Mouse (Mus musculus) left cerebral cortex, postnatal 10 days (tissue): ENCODE data around the gene Galnt2. TPM values are rescaled to one million over a fixed set of nuclear protein-coding genes. Genes with fewer than 3 reads are reported as not detected.

Experiments used
- DNase-seq, 2 experiments: peaks; one replicate each; pipeline ENCODE4 v3.0.0; 2021 to 2022; ENCODE audit warnings: low spot score in 2 of 2, mixed read lengths in 1 of 2; ENCODE audit errors: extremely low spot score in 1 of 2
- intact Hi-C: fragments of 180-260 bp; cut with DNase I; formaldehyde crosslinking; loops from one replicate; pipeline ENCODE4 v1.15.1; 2025
- total RNA-seq, 2 experiments: library from RNA; stranded (reverse); gene quantifications; 2 replicates each; pipeline ENCODE4 v1.2.3; 2021

The Galnt2 gene
- total RNA-seq, 2 experiments from 2014 or later: 86.0 to 91.2 TPM

DNA sequence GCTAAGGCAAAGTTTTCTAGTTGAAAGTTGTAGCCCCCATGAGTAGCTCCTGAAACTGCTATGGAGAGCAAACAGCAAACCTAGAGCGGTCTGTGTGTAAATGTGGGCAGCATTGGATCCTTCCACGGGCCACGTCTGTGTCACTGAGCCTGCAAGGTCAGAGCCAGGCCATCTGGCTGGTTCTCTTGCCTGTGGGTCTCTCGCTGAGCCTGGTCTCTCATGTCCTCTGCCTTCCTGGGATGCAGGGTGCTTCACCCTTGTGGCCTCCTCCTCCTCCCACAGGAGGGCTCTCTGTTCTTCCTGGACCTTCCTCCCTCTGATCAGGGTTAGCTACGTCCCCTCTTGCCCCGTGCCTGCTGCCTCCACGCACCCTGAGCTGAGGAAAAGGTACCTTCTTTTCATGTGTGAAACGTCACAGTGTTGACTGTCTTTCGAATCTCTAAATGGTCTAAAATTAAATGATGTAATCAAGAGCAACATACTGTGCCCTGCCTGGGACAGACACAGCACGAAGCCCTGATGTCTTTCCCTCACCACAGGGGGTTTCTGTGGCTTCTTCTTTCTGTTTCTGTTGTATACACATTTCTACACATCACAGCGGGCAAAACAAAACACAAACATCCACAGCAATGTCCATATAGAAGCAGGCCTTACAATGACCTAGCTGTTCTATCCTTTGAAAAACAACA is 52.6 kb downstream of the Galnt2 start:
- intact Hi-C loops: no loop called here
- no peak for DNase-seq

DNA sequence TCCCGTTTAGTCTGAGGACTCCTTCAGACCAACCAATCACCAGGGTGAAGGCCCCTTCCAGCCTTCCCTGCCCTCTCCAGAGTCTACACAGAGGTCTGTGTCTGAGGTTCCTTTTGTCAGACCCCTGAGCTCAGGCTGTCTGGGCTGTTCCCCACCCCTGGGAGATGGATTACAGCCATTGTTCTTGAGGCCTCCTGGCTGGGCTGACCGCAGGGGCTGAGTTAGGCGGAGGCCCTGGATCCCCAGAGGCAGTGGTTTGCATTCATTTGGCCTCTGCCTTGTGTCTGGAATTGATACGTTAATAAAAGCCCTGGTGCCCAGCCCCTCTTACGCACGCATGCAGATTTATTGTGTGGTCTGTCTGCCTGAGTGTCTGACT is 53.1 kb downstream of the Galnt2 start:
- no peak for DNase-seq
- intact Hi-C loops: no loop called here

DNA sequence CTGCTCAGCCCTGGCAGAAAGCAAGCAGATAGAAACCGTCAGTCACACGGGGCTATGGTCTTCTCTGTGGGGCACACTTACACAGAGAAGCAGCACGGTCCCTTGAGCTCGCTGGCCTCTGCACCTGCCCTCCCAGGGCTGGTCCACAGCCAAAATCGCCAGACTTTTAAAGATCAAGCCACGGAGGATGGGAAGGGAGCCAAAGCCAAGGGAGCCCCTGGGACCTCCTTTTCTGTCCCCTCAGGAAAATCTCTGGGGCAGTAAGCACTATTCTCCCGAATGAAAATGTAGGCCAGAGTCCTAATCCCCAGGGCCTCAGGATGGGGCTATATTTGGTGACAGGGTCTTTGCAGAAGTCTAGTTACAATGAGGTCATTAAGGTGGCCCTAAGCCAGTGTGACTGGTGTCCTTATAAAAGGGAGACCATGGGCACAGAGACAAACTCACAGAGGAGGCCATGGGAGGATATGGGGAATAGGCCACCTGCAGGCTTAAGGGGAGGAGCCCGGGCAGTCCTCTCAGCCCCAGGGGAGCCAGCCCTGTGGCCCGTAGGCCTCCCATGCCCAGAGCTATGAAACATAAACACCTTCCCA is 53.9 kb downstream of the Galnt2 start:
- intact Hi-C loops: loop anchor here (5.0 kb wide), 1 partner anchor 53 kb away; the partner anchor contains the start of gene Galnt2
- peak in 1 of 2 experiments; percentile 72 for DNase-seq

DNA sequence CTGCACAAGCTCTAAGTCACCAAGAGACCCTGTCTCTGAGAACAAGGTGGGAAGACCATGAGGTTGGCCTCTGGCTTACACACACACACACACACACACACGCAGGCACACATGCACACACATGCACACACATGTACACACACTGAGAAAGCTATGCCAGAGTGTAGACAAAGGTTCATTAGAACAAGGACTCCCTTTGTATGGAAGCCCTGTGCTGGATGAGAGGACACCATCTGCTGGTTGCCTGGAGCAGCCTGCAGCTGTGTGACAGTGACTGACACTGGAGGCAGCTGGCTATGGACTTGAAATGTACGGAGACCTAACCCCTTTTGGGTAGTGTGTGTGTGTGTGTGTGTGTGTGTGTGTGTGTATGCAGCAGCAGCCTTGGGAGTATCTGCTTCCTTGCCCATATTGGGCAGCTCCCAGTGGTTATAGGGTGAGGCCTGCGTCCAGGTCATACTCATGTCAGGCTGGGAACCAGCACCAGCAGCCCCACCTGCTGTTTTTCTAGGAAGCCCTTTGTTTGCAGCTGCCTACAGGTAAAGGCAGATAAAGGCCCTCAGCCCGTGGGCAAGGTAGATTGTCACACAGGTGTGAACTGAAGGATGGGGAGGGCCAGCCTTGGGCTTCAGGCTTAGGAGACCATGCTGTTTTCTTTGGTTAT is 55.4 kb downstream of the Galnt2 start:
- DNase-seq: no peak
- intact Hi-C loops: loop anchor here (5.0 kb wide), 1 partner anchor 54 kb away; the partner anchor contains the start of gene Galnt2

DNA sequence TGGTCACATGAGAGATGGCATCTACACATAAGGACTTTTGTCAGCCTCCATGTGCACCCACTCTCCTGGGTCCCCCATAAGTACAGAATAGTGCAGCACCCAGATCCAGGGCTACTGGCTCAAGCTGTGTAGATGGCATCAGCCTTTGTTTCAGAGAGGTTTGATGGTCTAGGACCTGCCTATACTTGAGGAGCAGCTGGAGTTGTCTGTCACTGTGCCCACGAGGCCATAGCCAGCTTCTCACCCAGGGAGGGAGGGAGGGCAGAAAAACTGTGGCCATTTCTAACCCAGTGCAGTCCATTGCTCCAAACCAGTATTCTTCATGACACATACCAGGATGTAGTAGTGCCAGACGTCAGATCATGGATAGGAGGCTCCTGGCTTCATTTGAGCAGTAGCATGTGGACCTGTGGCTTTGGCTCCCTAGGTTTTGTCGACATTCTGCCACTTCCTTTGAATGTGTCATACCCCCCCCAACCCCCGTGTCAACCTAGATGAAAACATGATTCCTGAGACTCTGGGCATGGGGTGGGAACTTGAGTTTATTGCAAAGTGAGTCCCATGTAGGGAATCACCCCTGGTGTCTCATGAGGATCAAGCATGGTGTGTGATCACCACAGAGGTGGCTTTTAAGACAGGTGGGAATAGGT is 57.1 kb downstream of the Galnt2 start:
- intact Hi-C loops: loop anchor here (5.0 kb wide), 1 partner anchor 56 kb away; the partner anchor contains the start of gene Galnt2
- DNase-seq: no peak

DNA sequence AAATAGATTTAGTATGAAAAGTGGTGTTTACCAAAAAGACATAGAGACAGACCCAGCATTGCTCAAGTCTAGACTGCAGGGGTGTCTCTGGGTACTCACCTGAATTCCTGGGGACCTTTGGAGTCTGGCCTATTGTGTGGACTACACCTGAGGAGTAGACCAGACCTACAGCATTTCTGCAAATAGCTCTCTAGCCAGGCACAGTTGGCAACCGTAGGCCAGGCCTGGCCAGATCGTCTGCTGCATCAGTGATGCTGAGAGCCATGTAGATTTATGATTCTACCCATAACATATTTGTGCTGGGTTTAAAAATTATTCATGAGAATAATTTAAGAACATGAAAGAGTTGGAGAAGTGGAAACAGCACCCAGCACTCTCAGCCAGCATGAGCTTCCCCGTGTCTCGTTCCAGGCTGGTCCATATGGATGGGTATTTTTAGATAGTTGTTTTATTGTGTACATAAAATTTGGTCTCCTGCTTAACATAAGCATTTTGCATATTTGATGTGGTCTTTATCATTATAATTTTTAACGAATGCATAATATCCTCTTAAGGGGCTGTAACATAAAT is 58.4 kb downstream of the Galnt2 start:
- intact Hi-C loops: loop anchor here (5.0 kb wide), 1 partner anchor 57 kb away; the partner anchor contains the start of gene Galnt2
- no peak for DNase-seq

DNA sequence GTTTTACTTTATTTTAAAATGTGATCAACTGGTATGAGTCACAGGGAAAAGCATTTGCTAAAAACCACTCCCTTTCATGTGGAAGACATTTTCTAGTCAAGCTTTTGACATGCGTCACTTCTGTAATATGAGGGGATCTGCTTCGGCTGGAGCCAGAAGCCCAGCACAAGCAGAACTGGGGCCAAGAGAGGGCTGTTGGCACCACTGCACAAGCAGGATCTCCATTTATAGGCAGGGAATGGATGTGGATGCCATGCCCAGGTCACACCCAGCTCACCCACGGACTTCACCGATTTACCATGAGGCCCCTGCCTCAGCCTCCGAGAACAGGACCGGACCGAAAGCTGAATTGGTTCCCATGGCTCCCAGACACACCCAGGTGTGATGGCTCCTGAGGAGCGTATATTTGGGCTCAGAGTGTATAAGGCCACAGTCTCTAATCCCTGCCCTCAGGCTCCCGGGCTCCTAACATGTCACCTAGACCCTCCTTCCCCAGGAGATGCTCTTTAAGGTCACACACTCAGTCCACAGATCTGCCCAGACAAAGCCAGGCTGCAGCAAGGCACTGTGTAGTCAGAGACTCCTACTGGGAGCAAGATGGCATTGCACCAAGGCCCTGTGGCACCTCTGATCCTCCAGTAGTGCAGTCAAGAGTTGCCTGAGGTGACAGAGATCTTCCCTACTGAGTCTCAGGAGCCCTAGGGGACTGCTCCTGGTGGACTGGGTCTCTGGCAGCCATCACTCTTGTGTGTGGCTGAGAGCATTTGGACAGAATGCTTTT is 59.9 kb downstream of the Galnt2 start:
- no peak for DNase-seq
- intact Hi-C loops: no loop called here

DNA sequence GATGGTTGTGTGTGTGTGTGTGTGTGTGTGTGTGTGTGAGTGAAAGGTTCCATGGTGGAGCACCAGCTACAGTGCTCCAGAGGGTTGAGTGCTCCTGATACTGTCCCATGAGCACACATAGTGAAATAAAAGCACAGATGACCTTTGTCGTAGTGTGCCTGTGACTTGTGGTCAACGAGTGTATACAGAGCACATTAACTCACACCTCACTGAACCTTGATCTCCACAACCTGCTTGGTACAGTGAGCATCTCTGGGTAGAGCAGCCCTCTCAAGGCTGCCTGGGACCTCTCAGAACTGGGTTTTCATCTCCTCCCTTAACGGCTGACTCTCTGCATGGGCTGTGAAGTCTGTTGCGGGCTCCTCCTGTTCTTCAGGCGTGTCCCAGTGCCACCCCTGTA is 60.5 kb downstream of the Galnt2 start:
- DNase-seq: no peak
- intact Hi-C loops: no loop called here

DNA sequence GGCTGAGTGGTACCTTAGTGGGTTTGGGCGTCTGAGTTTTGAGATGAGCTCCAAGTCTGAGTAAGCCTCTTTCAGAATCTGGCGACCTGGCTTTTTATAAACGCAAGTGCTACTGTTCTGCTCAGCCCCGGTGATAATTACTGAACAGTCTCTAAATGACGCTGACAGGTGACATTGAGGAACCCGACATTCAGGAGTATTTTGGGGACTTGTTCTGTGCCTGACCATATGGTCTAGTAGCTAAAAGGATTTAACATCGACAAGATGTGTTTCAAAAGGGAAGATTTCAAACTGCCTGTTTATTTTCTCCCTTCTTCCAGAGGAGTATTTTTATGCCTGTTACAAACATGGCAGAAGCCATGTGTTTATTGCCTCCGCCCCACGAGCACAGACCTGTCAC is 61.8 kb downstream of the Galnt2 start:
- no peak for DNase-seq
- intact Hi-C loops: no loop called here

DNA sequence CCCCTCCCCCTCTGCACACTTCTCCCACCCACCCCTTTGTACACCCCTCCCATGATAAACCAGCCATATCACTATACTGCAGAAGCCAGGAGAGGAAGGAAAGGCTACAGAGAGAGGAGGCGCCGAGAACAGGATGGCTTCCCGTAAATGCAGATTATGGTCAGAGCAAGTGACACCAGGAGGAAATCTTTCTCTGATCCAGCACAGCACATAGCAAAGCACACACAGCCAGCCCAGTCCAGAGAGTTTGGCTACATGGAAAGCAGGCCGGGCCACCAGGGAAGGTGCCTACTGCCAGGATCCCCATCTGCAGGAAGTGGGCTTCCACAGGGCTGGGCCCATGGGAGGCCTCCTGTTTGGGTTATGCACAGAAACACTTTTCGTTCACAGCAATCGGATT is 63.2 kb downstream of the Galnt2 start:
- DNase-seq: no peak
- intact Hi-C loops: no loop called here

DNA sequence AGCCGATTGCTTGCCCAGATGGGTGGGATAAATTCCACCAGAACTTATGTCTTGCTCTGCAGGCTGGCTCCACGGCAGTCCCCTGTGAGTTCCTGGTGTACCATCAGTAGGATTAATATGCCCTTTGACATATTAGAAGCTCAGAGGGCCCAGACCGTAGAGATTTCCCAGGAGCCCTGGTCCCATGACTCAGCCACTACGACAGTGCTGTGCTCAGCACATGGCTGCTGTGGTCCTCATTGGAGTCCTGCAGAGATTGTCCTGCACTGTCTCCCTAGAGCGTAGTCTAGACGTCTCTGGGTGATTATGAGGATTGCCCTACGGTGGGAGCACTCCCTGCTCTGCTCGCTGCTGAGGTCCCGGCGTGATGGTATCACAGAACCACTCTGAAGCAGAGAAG is 63.7 kb downstream of the Galnt2 start:
- intact Hi-C loops: no loop called here

DNA sequence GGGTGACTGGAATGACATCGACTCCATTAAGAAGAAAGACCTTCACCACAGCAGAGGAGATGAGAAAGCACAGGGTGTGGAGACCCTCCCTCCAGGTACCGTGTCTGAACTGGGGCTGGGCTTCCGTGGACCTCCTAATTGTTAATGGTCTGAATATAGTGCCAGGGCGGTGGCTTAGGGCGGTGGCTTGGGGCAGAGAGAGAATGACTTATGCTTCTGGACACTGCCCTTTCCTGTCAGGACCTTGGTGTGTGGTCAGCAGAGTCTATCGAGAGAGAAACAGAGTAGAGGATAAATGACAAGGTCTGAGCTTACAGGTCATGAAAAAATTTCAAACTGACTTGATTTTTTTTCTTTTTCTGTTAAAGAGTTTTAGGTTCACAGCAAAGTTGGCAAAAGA is 64.2 kb downstream of the Galnt2 start:
- DNase-seq: no peak

More for the DNA sequence above, 63.7 kb downstream of the Galnt2 start:
- no peak for DNase-seq

DNA sequence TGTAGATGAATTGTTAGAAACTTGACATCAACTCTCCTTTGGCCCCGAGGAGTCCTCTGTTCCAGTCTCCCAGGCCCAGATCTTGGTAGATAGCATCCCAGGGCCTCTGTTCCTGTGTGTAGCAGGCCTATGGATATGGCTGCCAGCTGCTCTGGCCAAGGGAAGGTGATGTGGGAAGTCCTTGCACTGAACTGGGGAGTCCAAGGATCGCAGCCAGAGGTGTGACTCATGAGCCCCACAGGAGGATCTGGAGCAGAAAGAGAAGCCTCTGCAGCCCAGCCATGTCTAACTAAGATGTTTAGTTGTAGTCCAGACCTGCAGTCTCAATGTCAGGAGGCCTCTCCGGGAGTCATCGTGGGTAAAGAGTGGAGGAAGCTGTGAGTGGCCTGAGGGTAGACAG is 70.3 kb downstream of the Galnt2 start:
- no peak for DNase-seq

More for the DNA sequence above, 64.2 kb downstream of the Galnt2 start:
- intact Hi-C loops: no loop called here

DNA sequence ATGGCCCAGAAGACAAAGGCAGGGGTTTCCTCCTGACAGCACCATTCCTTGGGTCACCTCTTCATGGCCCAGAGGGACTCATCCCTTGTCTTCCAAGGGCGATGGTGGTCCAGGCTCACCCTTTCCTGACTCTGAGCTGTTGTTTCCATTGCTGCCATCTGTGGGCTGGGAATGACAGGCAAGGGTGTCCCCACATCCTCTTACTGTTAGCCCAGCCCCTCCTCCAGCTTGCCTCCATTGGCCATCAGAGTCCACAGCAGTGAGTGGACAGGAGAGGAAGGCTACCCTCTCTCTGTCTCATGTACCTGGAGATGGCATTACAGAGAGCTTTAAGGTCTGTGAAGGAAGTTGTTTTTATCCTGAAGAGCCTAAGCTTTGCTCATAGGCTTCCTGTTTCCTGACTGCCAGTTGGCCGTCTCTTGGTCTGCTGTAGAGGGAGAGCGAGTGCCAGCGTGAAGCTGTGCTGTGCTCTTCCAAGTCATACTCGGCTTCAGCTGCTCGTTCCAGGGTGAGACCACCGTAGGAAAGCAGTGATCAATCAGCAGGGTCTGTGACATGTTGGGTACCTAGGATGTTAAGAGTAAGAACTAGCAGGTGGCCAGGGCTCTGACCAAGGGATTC is 70.9 kb downstream of the Galnt2 start:
- intact Hi-C loops: no loop called here
- DNase-seq: no peak

More for the DNA sequence above, 70.3 kb downstream of the Galnt2 start:
- intact Hi-C loops: no loop called here

DNA sequence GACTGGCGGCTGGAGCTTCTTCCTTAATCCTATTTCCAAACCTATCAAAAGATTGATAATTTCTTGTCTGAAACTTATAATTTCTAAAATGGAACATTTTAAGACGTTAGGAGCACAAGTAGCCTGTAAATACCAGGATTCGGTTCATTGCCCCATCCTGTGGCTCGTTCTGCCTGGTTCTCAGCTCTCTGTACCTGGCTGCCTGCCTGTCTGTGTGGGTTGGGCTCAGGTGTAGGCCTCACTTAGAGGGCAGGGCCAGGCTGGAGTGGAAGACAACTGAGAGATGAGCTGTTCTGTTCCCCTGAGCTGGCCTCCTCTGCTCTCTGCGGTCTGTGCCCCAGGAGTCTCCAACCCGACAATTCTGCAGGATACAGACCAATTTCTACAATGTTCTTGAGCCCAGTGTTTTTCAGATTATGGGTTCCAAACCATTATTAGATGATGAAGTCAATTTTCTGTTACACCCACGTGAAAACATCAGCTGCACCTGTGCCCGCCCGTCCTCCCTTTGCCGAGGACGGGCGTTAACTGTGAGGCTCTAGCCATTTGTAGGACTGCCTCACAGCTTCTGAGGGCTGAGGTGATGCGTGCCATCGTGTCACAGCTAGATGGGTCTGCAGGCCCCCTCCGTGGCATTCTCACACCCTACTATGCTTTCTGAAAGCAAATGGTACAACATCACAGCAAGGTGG is 72.2 kb downstream of the Galnt2 start:
- intact Hi-C loops: no loop called here
- no peak for DNase-seq

DNA sequence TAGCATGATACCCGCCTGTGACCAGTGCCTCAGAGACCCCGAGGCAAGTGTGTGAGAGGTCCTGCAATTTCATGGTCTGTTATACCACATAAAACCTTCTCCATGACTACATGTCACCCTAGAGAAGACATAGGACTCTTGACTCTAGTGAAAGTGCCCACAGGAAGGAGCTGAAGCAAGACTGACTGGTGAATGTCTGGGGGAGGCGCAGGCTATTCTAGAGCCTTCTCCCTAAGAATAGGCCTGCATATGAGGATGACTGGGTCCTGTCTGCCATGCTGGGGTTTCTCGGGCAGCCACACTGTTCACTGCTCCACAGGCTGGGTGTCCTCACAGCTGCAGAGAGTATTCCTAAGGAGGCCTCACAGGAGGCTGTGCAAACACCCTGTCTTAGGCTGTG is 73.0 kb downstream of the Galnt2 start:
- DNase-seq: no peak
- intact Hi-C loops: no loop called here

DNA sequence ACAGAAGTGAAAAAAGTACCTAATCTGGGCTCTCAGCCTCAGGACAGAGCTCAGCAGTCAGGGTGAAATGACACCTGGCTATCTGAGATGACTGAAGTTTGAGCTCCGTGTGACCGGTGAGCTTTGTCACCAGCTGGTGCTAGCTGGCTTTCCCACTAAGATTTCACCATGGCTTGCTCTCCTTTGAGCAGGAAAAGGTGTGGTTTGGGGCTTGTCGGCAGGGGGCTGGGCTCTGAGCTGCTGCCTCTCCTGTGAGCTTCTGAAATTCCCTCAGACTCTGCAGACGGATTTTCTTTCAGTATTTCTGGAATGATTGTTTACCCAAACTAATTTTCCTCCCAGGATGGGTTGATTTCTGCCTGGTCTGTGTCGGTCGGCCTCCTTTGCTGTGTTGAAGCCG is 75.4 kb downstream of the Galnt2 start:
- no peak for DNase-seq
- intact Hi-C loops: no loop called here

DNA sequence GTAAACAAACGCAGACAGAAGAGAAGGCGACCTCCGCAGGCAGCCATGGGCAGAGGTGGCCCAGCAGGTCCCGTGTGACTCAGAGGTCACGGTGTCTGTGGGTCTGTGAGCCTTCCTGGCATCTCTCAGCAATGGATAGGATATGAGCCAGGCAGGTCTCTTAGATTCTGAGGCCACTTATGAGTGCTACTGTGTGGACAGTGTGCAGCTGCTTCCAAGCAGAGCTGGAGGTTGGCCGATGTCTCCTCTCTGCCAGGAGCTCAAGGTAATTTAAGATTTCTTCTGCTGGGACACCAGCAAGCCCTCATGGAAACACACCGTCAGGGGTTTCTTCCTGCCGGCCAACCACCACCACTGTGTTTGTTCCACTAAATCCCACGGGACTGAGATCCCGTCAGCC is 76.5 kb downstream of the Galnt2 start:
- intact Hi-C loops: no loop called here

More for the DNA sequence above, 76.5 kb downstream of the Galnt2 start:
- no peak for DNase-seq
